Mouse (Mus musculus) stomach, postnatal 0 days (tissue): Measurements from ENCODE around the gene Ralb. TPM values are rescaled to one million over a fixed set of nuclear protein-coding genes. Genes with fewer than 3 reads are reported as not detected.

Source experiments
- ATAC-seq: fragments of 200-750 bp; cut with Nextera tagmentation; 2 replicates; pipeline ENCODE4 v1.8.0; 2017; ENCODE audit not compliant: low FRiP score, low TSS enrichment
- DNase-seq: peaks from one replicate; pipeline ENCODE4 v3.0.0-alpha.2; 2016; ENCODE audit warnings: low spot score
- H3K27ac ChIP-seq: fragments of 300-500 bp; sonication (generic); replicated peaks from 2 replicates; pipeline ENCODE4 v1.5.1; 2014; ENCODE audit warnings: mild to moderate bottlenecking, control low read depth
- H3K27me3 ChIP-seq: fragments of 300-500 bp; sonication (generic); 2 replicates; pipeline ENCODE4 v1.6.1; 2014; ENCODE audit warnings: low read length; ENCODE audit not compliant: control insufficient read depth, insufficient read depth
- H3K36me3 ChIP-seq: fragments of 300-500 bp; sonication (generic); 2 replicates; pipeline ENCODE4 v1.6.1; 2014; ENCODE audit warnings: low read length, mixed read lengths; ENCODE audit not compliant: control insufficient read depth, insufficient read depth
- H3K4me1 ChIP-seq: fragments of 300-500 bp; sonication (generic); replicated peaks from 2 replicates; pipeline ENCODE4 v1.6.1; 2014; ENCODE audit warnings: antibody characterized with exemption; ENCODE audit not compliant: control insufficient read depth, insufficient read depth
- H3K4me2 ChIP-seq: fragments of 300-500 bp; sonication (generic); replicated peaks from 2 replicates; pipeline ENCODE4 v1.6.1; 2014; ENCODE audit warnings: low read depth, mild to moderate bottlenecking, control low read depth, moderate library complexity
- H3K4me3 ChIP-seq: fragments of 300-500 bp; sonication (generic); 2 replicates; pipeline ENCODE4 v1.5.1; 2014; ENCODE audit warnings: low read depth, low read length, control low read depth
- H3K9ac ChIP-seq: fragments of 300-500 bp; sonication (generic); 2 replicates; pipeline ENCODE4 v1.6.1; 2014; ENCODE audit warnings: mild to moderate bottlenecking, low read length, control low read depth, mixed read lengths
- H3K9me3 ChIP-seq: fragments of 300-500 bp; sonication (generic); 2 replicates; pipeline ENCODE4 v1.6.1; 2016; ENCODE audit warnings: low read length; ENCODE audit not compliant: control insufficient read depth
- CTCF ChIP-seq: IDR thresholded peaks from 2 replicates; pipeline ENCODE4 v1.5.1; 2016; ENCODE audit warnings: antibody characterized with exemption, low read depth, mild to moderate bottlenecking, moderate library complexity
- EP300 ChIP-seq: optimal IDR thresholded peaks from 2 replicates; pipeline ENCODE3; 2016; ENCODE audit warnings: antibody characterized with exemption
- WGBS: fragments of 180-500 bp; shearing (Covaris S2); extraction: QIAGEN DNeasy Blood & Tissue Kit; methylation state at CpG from one replicate; pipeline ENCODE4 v1.1.7; 2014; 5-methylcytosine and 5-hydroxymethylcytosine counted together
- polyA plus RNA-seq: library from polyadenylated mRNA; unstranded; fragments of >200 nt; fragmentation: Nextera tagmentation; extraction: Ambion mirVana; gene quantifications from 2 replicates; pipeline ENCODE4 v1.2.1, GENCODE M21; 2015

The Ralb gene
- polyA plus RNA-seq, 1 experiment from 2014 or later = 102 TPM

DNA sequence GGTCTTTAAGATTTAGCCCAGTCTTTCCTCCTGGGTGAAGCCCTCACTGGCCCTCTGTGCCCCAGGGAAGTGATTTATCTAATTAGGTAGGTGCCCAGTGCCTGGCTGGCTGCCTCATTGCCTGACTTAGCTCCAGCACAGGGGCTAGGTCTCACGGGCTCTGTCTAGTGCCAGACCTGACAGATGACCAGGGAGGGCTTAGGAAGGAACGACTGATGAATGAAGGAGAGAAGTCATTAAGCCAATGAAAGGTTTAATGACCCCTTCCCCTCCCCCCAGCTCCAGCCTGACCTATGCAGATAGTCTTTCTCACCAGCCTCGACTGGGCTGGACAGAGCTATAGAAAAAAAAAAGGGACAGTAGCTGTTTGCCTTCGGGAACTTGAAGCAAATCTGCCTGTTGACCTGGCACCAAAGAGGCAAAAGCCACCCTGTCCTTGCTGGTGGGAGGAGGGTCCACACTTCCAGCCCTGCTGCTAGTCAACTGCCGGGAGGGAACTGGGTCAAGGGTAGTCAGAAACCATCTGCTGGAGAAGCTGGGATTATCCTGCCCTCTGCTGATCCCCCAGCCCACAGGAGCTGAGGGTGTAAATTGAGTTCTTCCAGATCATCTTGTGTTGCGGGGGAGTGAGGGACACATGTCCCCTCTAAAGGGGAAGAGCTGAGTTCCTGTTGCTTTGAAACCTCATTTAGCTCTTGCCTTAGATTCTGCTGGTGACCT is 80.3 kb downstream of the Ralb start:
- whole genome bisulfite sequencing = 27% methylated on average over 6 of the region's 6 CpGs
- Histone ChIP-seq H3K27me3 (peaks cover 6% of the 10 kb centered on the region; the same call in 1 of the 2 replicates), H3K4me1 (peaks cover 5% of the 10 kb centered on the region), H3K27ac (no peak overlapping the region), H3K9ac (no peak overlapping the region), H3K4me3 (no peak overlapping the region), H3K9me3 (no peaks in the 10 kb centered on the region), H3K36me3 (no peaks in the 10 kb centered on the region), H3K4me2 (no peak overlapping the region)
- DNase-seq (no peak), ATAC-seq (no peak)
- TF ChIP-seq EP300 = no peak
- TF ChIP-seq CTCF = no peak

DNA sequence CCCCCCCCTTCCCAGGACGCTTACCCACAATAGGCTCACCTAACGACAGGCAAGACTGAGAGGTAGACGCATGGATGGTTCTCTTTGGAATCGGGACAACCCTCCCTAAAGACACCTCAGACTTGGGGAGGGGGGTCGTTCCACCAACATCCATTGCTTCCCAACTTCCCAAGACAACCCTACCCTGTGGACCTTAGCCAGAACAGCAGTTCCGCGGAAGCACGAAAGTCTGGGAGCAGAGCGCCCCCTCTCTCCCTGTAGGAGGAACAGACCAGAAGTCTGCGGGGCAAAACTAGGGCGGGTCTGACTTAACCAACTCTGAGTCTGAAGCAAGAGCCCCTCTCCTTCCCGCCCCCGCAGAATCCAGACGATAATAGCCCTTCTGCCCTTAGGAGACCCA is 81.1 kb downstream of the Ralb start:
- H3K9ac ChIP-seq = no peak overlapping the region
- H3K9me3 ChIP-seq = no peaks in the 10 kb centered on the region
- peaks cover 5% of the 10 kb centered on the region for H3K4me1 ChIP-seq
- ATAC-seq (no peak), DNase-seq (peak; percentile 53)
- TF ChIP-seq EP300 (no peak), CTCF (peak; percentile 80)
- H3K4me2 ChIP-seq = no peak overlapping the region
- H3K27me3 ChIP-seq = peaks cover 8% of the 10 kb centered on the region; the same call in 1 of the 2 replicates
- WGBS = 8% methylated on average over 14 of the region's 14 CpGs
- H3K27ac ChIP-seq = no peak overlapping the region
- H3K36me3 ChIP-seq = no peaks in the 10 kb centered on the region
- no peak overlapping the region for H3K4me3 ChIP-seq

DNA sequence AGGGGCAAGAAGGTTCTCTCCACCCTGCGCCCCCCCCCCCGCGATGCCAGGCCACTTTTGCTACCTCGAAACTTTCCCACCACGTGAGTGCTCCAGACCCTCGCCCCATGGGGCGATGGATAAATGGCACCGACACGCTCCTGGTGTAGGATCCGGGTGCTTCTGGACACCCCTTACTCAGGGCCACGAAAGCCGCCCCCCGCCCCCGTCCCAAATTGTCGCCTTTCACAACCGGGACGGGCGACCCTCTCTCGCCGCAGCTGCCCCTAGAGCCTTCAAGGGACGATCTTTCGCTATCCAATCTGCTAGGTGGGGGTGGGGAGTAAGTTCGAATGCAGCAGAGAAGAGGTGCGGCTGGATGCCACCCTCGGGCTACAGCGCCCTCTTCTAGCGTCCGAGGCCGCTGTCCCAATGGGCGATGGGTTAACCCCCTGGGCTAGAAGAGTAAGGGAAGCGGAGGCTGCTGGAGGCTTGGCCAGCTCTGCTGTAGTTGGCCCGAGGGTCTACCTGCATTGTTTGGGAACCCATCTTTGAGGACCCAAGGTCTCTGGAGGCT is 82.1 kb downstream of the Ralb start:
- peak; percentile 44 for TF ChIP-seq CTCF
- TF ChIP-seq EP300 = no peak
- DNase-seq (peak; percentile 33), ATAC-seq (no peak)
- H3K4me2 ChIP-seq = peak overlapping the region; percentile 100
- peaks cover 8% of the 10 kb centered on the region; the same call in 1 of the 2 replicates for H3K27me3 ChIP-seq
- no peak overlapping the region for H3K27ac ChIP-seq
- peaks cover 5% of the 10 kb centered on the region for H3K4me1 ChIP-seq
- peak overlapping the region; percentile 64 for H3K4me3 ChIP-seq
- no peak overlapping the region for H3K9ac ChIP-seq
- WGBS = under 1% methylated on average over 31 of the region's 32 CpGs
- H3K36me3 ChIP-seq = no peaks in the 10 kb centered on the region
- H3K9me3 ChIP-seq = no peaks in the 10 kb centered on the region

DNA sequence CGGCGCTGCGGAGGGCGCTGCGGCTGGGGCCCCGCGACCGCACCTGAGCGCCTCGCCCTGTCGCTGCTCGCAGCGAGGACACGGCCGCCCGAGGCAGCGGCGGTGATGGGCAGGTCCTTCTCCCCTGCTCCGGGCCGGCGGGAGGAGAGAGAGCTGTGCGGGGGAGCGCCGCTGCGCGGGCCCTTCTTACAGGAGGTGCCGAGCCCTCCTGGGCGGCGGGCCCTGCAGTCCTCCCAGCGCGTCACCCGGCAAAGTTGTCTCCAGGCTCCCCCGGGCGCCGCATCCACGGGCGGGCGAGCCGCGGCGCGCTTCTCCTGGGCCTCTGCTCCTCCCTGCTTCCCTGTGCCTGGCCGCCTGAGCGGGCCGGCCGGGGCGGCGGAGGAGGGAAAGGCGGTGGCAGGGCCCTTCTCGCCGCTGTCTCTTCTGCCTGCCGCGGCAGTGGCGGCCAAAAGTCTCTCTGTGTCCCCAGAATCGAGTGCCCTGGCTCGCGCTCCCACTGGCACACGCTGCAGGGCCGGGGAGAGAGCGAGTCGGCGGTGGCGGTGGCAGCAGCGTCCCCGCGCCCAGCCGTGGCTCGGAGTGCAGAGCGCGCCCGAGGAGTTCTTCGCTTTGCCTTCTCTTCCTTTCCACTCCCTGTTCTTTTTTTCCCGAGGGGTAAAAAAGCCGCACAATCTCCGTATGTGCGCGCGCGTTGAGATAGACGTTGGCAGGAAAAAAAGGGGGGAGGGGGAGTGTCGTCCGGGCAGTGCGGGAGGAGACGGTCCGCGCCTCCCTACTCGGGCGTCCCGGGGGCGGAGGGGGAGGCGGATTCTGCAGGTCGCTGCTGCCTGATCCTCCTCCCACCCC is 82.8 kb downstream of the Ralb start, which contains the start of gene Inhbb:
TSS of gene Inhbb (minus strand) at position 673 of the 846 bp plus-strand sequence.
- H3K9ac ChIP-seq = peak within 1 kb of the TSS; percentile 50
- no peak within 1 kb of the TSS for H3K27ac ChIP-seq
- ATAC-seq (peak; percentile 50), DNase-seq (peak; percentile 56)
- H3K27me3 ChIP-seq = peaks cover 8% of the 10 kb centered on the region; the same call in 1 of the 2 replicates
- TF ChIP-seq CTCF = no peak
- TF ChIP-seq EP300 = no peak
- H3K9me3 ChIP-seq = no peaks in the 10 kb centered on the region
- no peaks in the 10 kb centered on the region for H3K36me3 ChIP-seq
- under 1% methylated on average over 58 of the region's 92 CpGs for WGBS
- H3K4me3 ChIP-seq = peak within 1 kb of the TSS; percentile 64
- peak within 1 kb of the TSS; percentile 100 for H3K4me2 ChIP-seq
- peaks cover 5% of the 10 kb centered on the region for H3K4me1 ChIP-seq

DNA sequence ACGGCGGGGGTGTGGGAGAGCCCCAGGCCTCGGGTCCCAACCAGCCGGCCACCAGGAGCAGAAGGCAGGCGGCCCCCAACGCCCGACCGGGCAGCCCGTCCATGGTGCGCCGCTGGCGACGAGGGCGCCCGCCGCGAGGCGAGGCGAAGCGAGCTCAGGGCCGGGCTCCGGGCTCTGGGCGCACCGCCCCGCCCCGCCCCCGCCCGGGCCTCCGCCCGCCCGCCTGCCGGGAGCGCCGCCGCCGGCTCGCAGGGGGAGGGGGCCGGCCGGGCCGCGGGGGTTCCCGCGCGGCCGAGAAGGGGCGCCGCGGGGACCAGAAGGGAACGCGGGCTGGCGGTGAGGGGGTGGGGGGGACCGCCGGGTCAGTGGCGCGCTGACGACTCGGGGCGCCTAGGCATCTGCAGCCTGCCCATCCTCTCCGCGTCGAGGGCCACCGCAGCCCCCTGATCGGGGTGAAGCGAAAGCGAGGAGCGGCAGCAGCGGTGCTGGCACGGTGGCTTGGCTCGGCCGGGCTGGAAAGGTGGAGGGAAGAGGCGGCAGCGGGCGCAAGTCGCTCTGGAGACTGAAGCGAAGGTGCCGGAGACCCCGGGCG is 83.5 kb downstream of the Ralb start:
- Histone ChIP-seq H3K27me3 (peaks cover 8% of the 10 kb centered on the region; the same call in 1 of the 2 replicates), H3K27ac (no peak overlapping the region), H3K9me3 (no peaks in the 10 kb centered on the region), H3K9ac (peak overlapping the region; percentile 50), H3K4me1 (peaks cover 5% of the 10 kb centered on the region), H3K4me2 (peak overlapping the region; percentile 100), H3K36me3 (no peaks in the 10 kb centered on the region), H3K4me3 (peak overlapping the region; percentile 64)
- peak; percentile 67 for ATAC-seq
- peak; percentile 65 for DNase-seq
- TF ChIP-seq EP300 (no peak), CTCF (no peak)
- WGBS = under 1% methylated on average over 33 of the region's 78 CpGs

Other genes with a start within 250 kb of the Ralb start
- gene Inhbb, start 82.5 kb downstream of the Ralb start, polyA plus RNA-seq = 0.65 and 0.70 TPM in 2 replicates
- 12.6 and 13.2 TPM in 2 replicates for gene Tmem185b, start 21.4 kb upstream of the Ralb start, polyA plus RNA-seq
- gene Epb41l5, start 144.2 kb upstream of the Ralb start, polyA plus RNA-seq = 17.7 and 19.0 TPM in 2 replicates